Mouse (Mus musculus) kidney, adult 2 months (tissue): ENCODE measurements at regions not wholly inside any gene's neighbourhood (a gene's known extent, or its start where the extent isn't known, plus 50 kb on each side); places are given as distances from the start of the nearest gene placed in this dataset.

Experiments used
- CTCF ChIP-seq: fragments of 200-500 bp; conservative IDR thresholded peaks from 2 replicates; pipeline ENCODE4 v1.5.1; 2011; ENCODE audit warnings: low read depth, mild to moderate bottlenecking, control low read depth, low read length, moderate library complexity, mixed read lengths; ENCODE audit not compliant: insufficient read depth, insufficient read length
- POLR2A ChIP-seq: fragments of 200-500 bp; IDR thresholded peaks from one replicate; pipeline ENCODE4 v1.6.1; 2011; ENCODE audit warnings: low read depth, low read length, control low read depth

DNA sequence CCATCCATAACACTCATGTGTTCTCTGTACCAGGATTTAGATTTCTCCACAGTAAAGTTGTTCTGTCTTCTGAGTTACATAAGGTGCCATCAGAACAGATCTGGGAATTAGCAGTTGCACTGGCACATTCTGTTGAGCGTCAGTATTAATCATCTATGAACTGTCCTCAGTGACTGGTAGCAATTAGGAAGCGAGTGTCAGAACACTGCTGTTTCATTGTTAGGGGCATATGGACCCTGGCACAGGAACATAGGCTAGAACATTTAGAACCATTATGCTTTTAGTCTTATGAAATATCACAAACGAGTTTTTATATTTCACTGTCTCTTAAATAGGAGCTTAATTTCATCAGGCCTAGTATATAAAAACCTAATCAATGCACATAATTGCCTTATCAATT lies 367.7 kb upstream of the Manea start:
- TF ChIP-seq POLR2A (no peak), CTCF (no peak)
